Mouse (Mus musculus): Measurements from ENCODE around the gene Rhof. TPM values are rescaled to one million over a fixed set of nuclear protein-coding genes. Genes with fewer than 3 reads are reported as not detected.

Gene Rhof
- polyA plus RNA-seq, 1 experiment from 2014 or later: 2.0 TPM

DNA sequence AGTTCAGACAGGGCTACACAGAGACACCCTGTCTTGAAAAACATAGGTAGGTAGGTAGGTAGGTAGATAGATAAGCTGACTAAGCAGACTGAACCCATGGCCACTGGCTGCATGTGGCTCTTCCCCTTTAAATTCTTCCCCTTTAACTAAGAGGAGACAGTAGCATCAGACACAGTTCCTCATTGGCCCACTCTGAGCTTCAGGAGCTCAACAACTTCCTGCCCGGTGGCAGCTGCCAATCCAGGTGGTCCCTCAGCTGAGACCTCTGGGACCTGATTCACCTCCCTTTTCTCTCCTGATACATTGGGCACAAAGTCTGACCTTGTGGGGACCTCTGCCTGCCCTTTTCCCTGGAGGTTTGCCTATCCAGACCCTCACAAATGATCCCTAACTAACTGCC, 20.4 kb upstream of the Rhof start:
- H3K27me3 ChIP-seq (ENCODE audit: control insufficient read depth, insufficient read depth, low read length): no peaks in the 10 kb centered on the region
- H3K4me1 ChIP-seq (ENCODE audit: control insufficient read depth, insufficient read depth, low read length): peaks cover 4% of the 10 kb centered on the region
- H3K4me3 ChIP-seq (ENCODE audit: low read depth, low read length): no peak overlapping the region
- DNase-seq (ENCODE audit: low spot score): no peak
- H3K9ac ChIP-seq (replicated peaks; ENCODE audit: low read length): no peak overlapping the region
- H3K36me3 ChIP-seq (replicated peaks; ENCODE audit: control insufficient read depth, insufficient read depth, low read depth, low read length): peaks cover 11% of the 10 kb centered on the region
- H3K27ac ChIP-seq (replicated peaks; ENCODE audit: low read depth, low read length): no peak overlapping the region
- H3K4me2 ChIP-seq (ENCODE audit: low read depth, low read length): no peak overlapping the region
- H3K9me3 ChIP-seq (replicated peaks; ENCODE audit: control insufficient read depth, low read length): no peaks in the 10 kb centered on the region
- ATAC-seq (replicated peaks; ENCODE audit: insufficient number of reproducible peaks, low FRiP score, low TSS enrichment, low read depth): no peak
- 80% methylated on average over 1 of the region's 1 CpGs for WGBS

DNA sequence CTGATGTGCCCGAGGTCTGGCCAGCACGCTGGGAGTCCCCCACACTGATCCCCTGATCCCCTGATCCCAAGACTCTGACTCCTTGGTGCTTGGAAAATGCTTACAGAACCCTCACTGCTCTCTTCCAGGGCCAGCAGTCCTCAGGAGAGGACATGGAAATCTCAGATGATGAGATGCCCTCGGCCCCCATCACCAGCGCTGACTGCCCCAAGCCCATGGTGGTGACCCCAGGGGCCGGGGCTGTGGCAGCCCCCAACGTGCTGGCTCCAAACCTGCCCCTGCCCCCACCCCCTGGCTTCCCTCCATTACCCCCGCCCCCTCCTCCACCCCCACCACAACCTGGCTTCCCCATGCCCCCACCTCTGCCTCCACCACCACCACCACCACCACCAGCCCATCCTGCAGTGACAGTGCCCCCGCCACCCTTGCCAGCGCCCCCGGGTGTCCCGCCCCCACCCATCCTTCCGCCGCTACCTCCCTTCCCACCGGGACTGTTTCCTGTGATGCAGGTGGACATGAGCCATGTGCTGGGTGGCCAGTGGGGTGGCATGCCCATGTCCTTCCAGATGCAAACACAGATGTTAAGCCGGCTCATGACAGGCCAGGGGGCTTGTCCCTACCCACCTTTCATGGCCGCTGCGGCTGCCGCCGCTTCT, 19.3 kb upstream of the Rhof start:
- no peak overlapping the region for H3K27ac ChIP-seq (replicated peaks; ENCODE audit: low read depth, low read length)
- WGBS: 92% methylated on average over 16 of the region's 19 CpGs
- no peak overlapping the region for H3K4me3 ChIP-seq (ENCODE audit: low read depth, low read length)
- H3K27me3 ChIP-seq (ENCODE audit: control insufficient read depth, insufficient read depth, low read length): no peaks in the 10 kb centered on the region
- ATAC-seq (replicated peaks; ENCODE audit: insufficient number of reproducible peaks, low FRiP score, low TSS enrichment, low read depth) (no peak), DNase-seq (ENCODE audit: low spot score) (no peak)
- H3K4me1 ChIP-seq (ENCODE audit: control insufficient read depth, insufficient read depth, low read length): peaks cover 4% of the 10 kb centered on the region
- H3K36me3 ChIP-seq (replicated peaks; ENCODE audit: control insufficient read depth, insufficient read depth, low read depth, low read length): peaks cover 16% of the 10 kb centered on the region
- no peak overlapping the region for H3K4me2 ChIP-seq (ENCODE audit: low read depth, low read length)
- no peaks in the 10 kb centered on the region for H3K9me3 ChIP-seq (replicated peaks; ENCODE audit: control insufficient read depth, low read length)
- H3K9ac ChIP-seq (replicated peaks; ENCODE audit: low read length): no peak overlapping the region

DNA sequence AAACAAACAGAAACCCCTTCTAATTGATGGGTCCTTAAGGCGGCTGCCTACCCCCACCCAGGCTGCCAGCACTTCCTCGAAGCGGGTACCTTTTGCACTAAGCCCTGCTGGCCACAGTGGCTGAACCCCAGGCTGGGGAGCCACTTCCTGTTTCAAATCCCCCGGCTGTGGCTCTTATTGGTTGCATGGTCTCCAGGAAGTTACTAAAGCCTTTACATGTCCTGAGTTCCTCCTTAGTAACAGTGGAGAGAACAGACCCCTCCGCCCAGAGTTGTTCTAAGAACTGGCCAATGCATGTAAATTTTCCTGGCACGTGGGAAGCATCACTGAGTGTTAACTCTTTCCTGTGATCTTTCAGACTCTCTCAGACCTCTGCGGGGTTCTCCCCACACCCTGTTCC, 18.6 kb upstream of the Rhof start:
- H3K36me3 ChIP-seq (replicated peaks; ENCODE audit: control insufficient read depth, insufficient read depth, low read depth, low read length): peaks cover 16% of the 10 kb centered on the region
- ATAC-seq (replicated peaks; ENCODE audit: insufficient number of reproducible peaks, low FRiP score, low TSS enrichment, low read depth): no peak
- no peak overlapping the region for H3K27ac ChIP-seq (replicated peaks; ENCODE audit: low read depth, low read length)
- no peak overlapping the region for H3K4me2 ChIP-seq (ENCODE audit: low read depth, low read length)
- no peaks in the 10 kb centered on the region for H3K27me3 ChIP-seq (ENCODE audit: control insufficient read depth, insufficient read depth, low read length)
- 43% methylated on average over 7 of the region's 7 CpGs for WGBS
- no peaks in the 10 kb centered on the region for H3K9me3 ChIP-seq (replicated peaks; ENCODE audit: control insufficient read depth, low read length)
- H3K4me1 ChIP-seq (ENCODE audit: control insufficient read depth, insufficient read depth, low read length): peaks cover 4% of the 10 kb centered on the region
- H3K9ac ChIP-seq (replicated peaks; ENCODE audit: low read length): no peak overlapping the region
- H3K4me3 ChIP-seq (ENCODE audit: low read depth, low read length): no peak overlapping the region
- no peak for DNase-seq (ENCODE audit: low spot score)

DNA sequence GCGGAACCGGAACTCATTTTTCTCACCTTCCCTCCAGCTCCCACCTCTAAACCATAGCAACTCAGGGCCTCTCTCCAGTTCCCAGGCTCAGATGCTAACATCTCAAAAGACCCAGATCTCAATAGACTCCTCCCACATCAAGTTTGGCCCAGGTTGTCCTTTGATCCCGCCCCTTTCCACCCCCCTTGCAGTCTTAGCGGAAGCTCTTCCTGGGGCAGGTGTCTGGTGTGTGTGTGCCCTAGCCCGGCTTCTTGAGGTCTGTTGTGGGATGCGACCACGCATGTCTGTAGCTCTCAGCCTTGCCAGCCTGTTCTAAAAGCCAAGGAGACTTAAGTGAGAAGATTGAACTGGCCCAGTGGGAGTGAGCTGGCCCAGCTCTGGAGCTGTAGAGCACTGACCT, 18.1 kb upstream of the Rhof start:
- WGBS: 47% methylated on average over 7 of the region's 7 CpGs
- Histone ChIP-seq H3K9me3 (replicated peaks; ENCODE audit: control insufficient read depth, low read length) (no peaks in the 10 kb centered on the region), H3K4me1 (ENCODE audit: control insufficient read depth, insufficient read depth, low read length) (peaks cover 6% of the 10 kb centered on the region), H3K27ac (replicated peaks; ENCODE audit: low read depth, low read length) (no peak overlapping the region), H3K27me3 (ENCODE audit: control insufficient read depth, insufficient read depth, low read length) (no peaks in the 10 kb centered on the region), H3K36me3 (replicated peaks; ENCODE audit: control insufficient read depth, insufficient read depth, low read depth, low read length) (peaks cover 18% of the 10 kb centered on the region), H3K4me2 (ENCODE audit: low read depth, low read length) (peak overlapping the region; percentile 39), H3K9ac (replicated peaks; ENCODE audit: low read length) (no peak overlapping the region), H3K4me3 (ENCODE audit: low read depth, low read length) (no peak overlapping the region)
- ATAC-seq (replicated peaks; ENCODE audit: insufficient number of reproducible peaks, low FRiP score, low TSS enrichment, low read depth) (no peak), DNase-seq (ENCODE audit: low spot score) (no peak)

DNA sequence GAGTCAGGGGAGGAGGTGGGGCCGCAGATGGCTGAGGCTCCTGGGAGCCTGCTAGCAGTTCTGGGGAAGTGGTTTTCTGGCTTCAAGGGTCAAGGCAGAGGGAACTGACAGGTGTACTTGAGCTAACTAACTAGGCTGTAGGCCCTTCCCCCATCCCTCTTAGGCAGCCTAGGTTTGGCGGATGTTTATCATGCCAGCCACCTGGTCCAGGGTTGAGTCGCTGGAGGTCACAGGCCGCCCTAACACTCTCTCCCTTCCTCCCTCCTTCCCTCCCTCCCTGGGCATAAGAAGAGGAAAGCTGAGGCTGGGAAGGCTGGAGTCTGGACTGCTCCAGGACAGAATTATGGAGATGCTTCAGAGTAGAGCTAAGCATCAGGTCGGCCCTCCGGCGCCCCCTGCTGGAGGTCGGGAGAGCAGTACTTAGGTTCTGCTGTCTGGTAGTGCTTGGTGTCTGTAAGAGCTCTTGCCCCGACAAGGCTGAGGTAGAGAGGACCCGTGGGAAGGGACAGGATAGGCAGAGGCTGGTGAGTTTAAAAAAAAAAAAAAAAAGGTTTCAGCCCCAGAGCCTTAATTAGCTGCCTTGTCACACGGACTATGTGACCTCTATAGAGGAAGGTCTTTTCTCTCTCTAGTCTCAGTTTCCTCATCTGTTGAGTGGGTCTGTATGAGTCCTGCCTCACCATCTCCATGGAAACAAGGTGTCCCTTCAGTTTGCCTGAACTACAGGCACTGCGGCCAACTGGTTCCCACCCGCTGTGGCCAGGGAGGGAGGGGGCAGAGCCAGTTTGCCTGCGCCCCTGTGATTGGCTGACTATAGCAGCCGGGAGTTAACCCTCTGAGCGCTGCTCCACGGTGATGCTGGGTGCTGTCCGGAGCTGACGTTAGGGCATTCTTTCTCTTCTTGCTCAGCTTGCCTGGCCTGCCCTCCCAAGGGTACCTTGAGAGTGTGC, 17.2 kb upstream of the Rhof start:
- Histone ChIP-seq H3K27me3 (ENCODE audit: control insufficient read depth, insufficient read depth, low read length) (no peaks in the 10 kb centered on the region), H3K9ac (replicated peaks; ENCODE audit: low read length) (peak overlapping the region; percentile 20; the same call in 1 of the 2 replicates), H3K9me3 (replicated peaks; ENCODE audit: control insufficient read depth, low read length) (no peaks in the 10 kb centered on the region), H3K4me2 (ENCODE audit: low read depth, low read length) (peak overlapping the region; percentile 39), H3K4me3 (ENCODE audit: low read depth, low read length) (peak overlapping the region; percentile 14), H3K4me1 (ENCODE audit: control insufficient read depth, insufficient read depth, low read length) (peaks cover 7% of the 10 kb centered on the region), H3K36me3 (replicated peaks; ENCODE audit: control insufficient read depth, insufficient read depth, low read depth, low read length) (peaks cover 18% of the 10 kb centered on the region), H3K27ac (replicated peaks; ENCODE audit: low read depth, low read length) (no peak overlapping the region)
- ATAC-seq (replicated peaks; ENCODE audit: insufficient number of reproducible peaks, low FRiP score, low TSS enrichment, low read depth) (peak; percentile 81), DNase-seq (ENCODE audit: low spot score) (peak; percentile 89)
- 12% methylated on average over 19 of the region's 19 CpGs for WGBS

DNA sequence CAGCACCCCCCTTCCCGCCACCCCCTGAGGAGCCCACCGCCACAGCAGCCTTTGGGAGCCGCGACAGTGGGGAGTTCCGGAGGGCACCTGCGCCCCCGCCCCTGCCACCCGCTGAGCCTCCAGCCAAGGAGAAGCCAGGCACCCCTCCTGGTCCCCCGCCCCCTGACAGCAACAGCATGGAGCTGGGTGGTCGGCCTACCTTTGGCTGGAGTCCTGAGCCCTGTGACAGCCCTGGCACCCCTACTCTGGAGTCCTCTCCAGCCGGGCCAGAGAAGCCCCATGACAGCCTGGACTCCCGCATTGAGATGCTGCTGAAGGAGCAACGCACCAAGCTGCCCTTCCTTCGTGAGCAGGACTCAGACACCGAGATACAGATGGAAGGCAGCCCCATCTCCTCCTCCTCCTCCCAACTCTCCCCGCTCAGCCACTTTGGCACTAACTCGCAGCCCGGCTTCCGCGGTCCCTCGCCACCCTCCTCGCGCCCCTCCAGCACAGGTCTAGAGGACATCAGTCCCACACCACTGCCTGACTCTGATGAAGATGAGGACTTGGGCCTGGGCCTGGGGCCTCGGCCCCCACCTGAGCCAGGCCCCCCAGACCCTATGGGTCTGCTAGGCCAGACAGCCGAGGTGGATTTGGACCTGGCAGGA, 15.7 kb upstream of the Rhof start:
- Histone ChIP-seq H3K9ac (replicated peaks; ENCODE audit: low read length) (no peak overlapping the region), H3K4me3 (ENCODE audit: low read depth, low read length) (no peak overlapping the region), H3K27ac (replicated peaks; ENCODE audit: low read depth, low read length) (no peak overlapping the region), H3K4me1 (ENCODE audit: control insufficient read depth, insufficient read depth, low read length) (peaks cover 7% of the 10 kb centered on the region), H3K27me3 (ENCODE audit: control insufficient read depth, insufficient read depth, low read length) (no peaks in the 10 kb centered on the region), H3K9me3 (replicated peaks; ENCODE audit: control insufficient read depth, low read length) (no peaks in the 10 kb centered on the region), H3K36me3 (replicated peaks; ENCODE audit: control insufficient read depth, insufficient read depth, low read depth, low read length) (peaks cover 18% of the 10 kb centered on the region), H3K4me2 (ENCODE audit: low read depth, low read length) (no peak overlapping the region)
- ATAC-seq (replicated peaks; ENCODE audit: insufficient number of reproducible peaks, low FRiP score, low TSS enrichment, low read depth): no peak
- DNase-seq (ENCODE audit: low spot score): no peak
- WGBS: 86% methylated on average over 25 of the region's 25 CpGs

DNA sequence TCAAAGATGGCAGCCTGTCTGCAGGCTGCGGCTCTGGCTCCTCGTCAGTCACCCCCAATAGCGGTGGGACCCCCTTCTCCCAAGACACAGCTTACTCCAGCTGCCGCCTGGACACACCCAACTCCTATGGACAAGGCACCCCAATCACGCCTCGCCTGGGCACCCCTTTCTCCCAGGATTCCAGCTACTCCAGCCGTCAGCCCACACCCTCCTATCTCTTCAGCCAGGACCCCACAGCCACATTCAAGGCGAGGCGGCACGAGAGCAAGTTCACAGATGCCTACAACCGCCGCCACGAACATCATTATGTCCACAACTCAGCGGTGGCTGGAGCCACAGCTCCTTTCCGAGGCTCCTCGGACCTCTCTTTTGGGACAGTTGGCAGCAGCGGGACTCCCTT, 15.1 kb upstream of the Rhof start:
- no peaks in the 10 kb centered on the region for H3K27me3 ChIP-seq (ENCODE audit: control insufficient read depth, insufficient read depth, low read length)

More for the DNA sequence above, 15.1 kb upstream of the Rhof start:
- Histone ChIP-seq H3K4me2 (ENCODE audit: low read depth, low read length) (no peak overlapping the region), H3K9ac (replicated peaks; ENCODE audit: low read length) (no peak overlapping the region), H3K9me3 (replicated peaks; ENCODE audit: control insufficient read depth, low read length) (no peaks in the 10 kb centered on the region), H3K36me3 (replicated peaks; ENCODE audit: control insufficient read depth, insufficient read depth, low read depth, low read length) (peaks cover 15% of the 10 kb centered on the region), H3K4me3 (ENCODE audit: low read depth, low read length) (no peak overlapping the region), H3K4me1 (ENCODE audit: control insufficient read depth, insufficient read depth, low read length) (peaks cover 7% of the 10 kb centered on the region), H3K27ac (replicated peaks; ENCODE audit: low read depth, low read length) (no peak overlapping the region)
- ATAC-seq (replicated peaks; ENCODE audit: insufficient number of reproducible peaks, low FRiP score, low TSS enrichment, low read depth): no peak
- DNase-seq (ENCODE audit: low spot score): no peak
- 90% methylated on average over 17 of the region's 17 CpGs for WGBS
